Mouse (Mus musculus) heart, postnatal 0 days (tissue): ENCODE measurements at regions not wholly inside any gene's neighbourhood (a gene's known extent, or its start where the extent isn't known, plus 50 kb on each side); places are given as distances from the start of the nearest gene placed in this dataset.
"Not testable (repeated sequence)": the region's sequence is repeated elsewhere in the genome, so short reads cannot be mapped to it uniquely, and the experiment has no call there.

Experiments
- ATAC-seq: fragments of 200-750 bp; cut with Nextera tagmentation; 2 replicates; pipeline ENCODE4 v1.8.0; 2017; ENCODE audit warnings: low read depth, moderate number of reproducible peaks, moderate library complexity; ENCODE audit not compliant: insufficient read depth
- DNase-seq: peaks from one replicate; pipeline ENCODE4 v3.0.0-alpha.2; 2016; ENCODE audit warnings: low spot score
- H3K27ac ChIP-seq: fragments of 300-500 bp; sonication (generic); 2 replicates; pipeline ENCODE4 v1.5.1; 2014; ENCODE audit warnings: low read depth, mild to moderate bottlenecking
- H3K27me3 ChIP-seq: fragments of 300-500 bp; sonication (generic); 2 replicates; pipeline ENCODE4 v1.6.1; 2014; ENCODE audit warnings: low read length, mixed read lengths; ENCODE audit not compliant: control insufficient read depth, insufficient read depth
- H3K36me3 ChIP-seq: fragments of 300-500 bp; sonication (generic); replicated peaks from 2 replicates; pipeline ENCODE4 v1.6.1; 2014; ENCODE audit warnings: low read length, mixed read lengths; ENCODE audit not compliant: control insufficient read depth, insufficient read depth
- H3K4me1 ChIP-seq: fragments of 300-500 bp; sonication (generic); 2 replicates; pipeline ENCODE4 v1.6.1; 2014; ENCODE audit warnings: antibody characterized with exemption; ENCODE audit not compliant: control insufficient read depth, insufficient read depth
- H3K4me2 ChIP-seq: fragments of 300-500 bp; sonication (generic); 2 replicates; pipeline ENCODE4 v1.6.1; 2014; ENCODE audit warnings: low read depth, mild to moderate bottlenecking, low read length, moderate library complexity
- H3K4me3 ChIP-seq: fragments of 300-500 bp; sonication (generic); 2 replicates; pipeline ENCODE4 v1.5.1; 2014; ENCODE audit warnings: low read depth, low read length
- H3K9ac ChIP-seq: fragments of 300-500 bp; sonication (generic); replicated peaks from 2 replicates; pipeline ENCODE4 v1.6.1; 2014; ENCODE audit warnings: low read depth, low read length, mixed read lengths
- H3K9me3 ChIP-seq: fragments of 300-500 bp; sonication (generic); replicated peaks from 2 replicates; pipeline ENCODE4 v1.6.1; 2016; ENCODE audit warnings: low read length; ENCODE audit not compliant: control insufficient read depth
- CTCF ChIP-seq: IDR thresholded peaks from 2 replicates; pipeline ENCODE4 v1.5.1; 2016; ENCODE audit warnings: antibody characterized with exemption, control low read depth, low read depth
- EP300 ChIP-seq: IDR thresholded peaks from 2 replicates; pipeline ENCODE4 v1.6.1; 2016; ENCODE audit warnings: antibody characterized with exemption, low read depth
- WGBS: fragments of 180-500 bp; shearing (Covaris S2); extraction: QIAGEN DNeasy Blood & Tissue Kit; methylation state at CpG from one replicate; pipeline ENCODE4 v1.1.7; 2014; 5-methylcytosine and 5-hydroxymethylcytosine counted together

DNA sequence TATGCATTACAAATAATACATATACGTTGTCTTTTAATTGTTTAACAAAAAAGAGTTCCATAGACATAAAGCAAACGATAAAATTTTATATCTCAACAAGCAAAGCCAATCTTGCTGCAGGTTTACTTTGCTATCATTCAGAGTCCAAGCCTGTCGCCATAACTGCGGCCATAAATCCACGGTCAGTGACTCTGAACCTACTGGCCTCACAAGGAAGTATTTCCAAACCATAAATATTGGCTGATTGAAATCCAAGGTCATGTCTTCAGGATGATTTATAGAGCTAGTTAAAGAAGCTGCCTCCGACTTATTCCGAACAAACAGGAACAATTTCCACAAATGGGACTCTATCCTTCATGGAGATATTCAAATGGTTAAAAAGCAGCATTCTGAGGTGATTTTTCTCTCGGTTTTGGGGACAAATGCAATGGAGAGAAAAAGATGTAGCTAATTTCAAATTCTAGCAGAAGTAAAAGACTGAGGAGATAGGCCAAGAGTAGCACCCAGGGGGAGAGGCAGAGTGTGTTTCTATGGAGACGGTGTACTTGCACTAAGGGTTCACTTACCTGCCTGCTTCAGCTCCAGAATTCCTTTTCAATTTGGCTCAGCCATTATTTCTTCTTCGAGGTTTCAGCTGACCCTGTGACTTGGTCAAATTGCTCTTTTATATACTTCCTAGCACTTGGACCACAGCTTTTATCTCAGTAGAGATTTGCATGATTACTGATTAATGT lies 274.9 kb upstream of the Foxg1 start:
- WGBS: 64% methylated on average over 10 of the region's 10 CpGs
- Histone ChIP-seq H3K9ac (no peak overlapping the region), H3K36me3 (no peaks in the 10 kb centered on the region), H3K4me1 (no peaks in the 10 kb centered on the region), H3K4me2 (no peak overlapping the region), H3K9me3 (no peaks in the 10 kb centered on the region), H3K27ac (no peak overlapping the region), H3K27me3 (no peaks in the 10 kb centered on the region), H3K4me3 (no peak overlapping the region)
- TF ChIP-seq CTCF (no peak), EP300 (no peak)
- no peak for ATAC-seq
- DNase-seq: no peak

DNA sequence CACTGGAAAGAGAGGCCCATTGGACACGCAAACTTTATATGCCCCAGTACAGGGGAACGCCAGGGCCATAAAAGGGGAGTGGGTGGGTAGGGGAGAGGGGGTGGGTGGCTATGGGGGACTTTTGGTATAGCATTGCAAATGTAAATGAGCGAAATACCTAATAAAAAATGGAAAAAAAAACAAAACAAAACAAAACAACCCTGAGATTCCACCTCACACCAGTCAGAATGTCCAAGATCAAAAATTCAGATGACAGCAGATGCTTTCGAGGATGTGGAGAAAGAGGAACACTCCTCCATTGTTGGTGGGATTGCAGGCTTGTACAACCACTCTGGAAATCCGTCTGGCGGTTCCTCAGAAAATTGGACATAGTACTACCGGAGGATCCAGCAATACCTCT lies 251.4 kb upstream of the Foxg1 start:
- not testable (repeated sequence) for H3K4me2 ChIP-seq, H3K27me3 ChIP-seq, H3K4me3 ChIP-seq, H3K9ac ChIP-seq, DNase-seq, H3K9me3 ChIP-seq, H3K36me3 ChIP-seq, ATAC-seq, H3K27ac ChIP-seq, H3K4me1 ChIP-seq
- WGBS: 32% methylated on average over 2 of the region's 7 CpGs

DNA sequence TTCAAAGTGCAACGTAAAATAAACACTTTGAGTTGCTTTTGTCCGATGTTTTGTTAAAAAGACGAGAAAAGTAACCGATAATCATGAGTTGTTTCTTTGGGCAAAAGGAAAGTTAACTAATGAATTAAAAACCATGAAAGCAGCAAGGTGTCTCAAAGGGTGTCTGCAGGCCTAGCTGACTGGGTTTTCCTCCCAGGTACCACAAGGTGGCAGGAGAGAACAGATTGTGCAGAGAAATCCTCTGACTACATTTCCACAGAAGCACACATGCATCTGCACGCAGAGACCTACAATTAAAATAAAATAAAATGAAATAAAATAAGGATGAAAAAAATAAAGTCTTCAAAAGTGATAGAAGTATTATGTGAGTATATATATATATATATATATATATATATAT lies 212.4 kb upstream of the Foxg1 start:
- H3K36me3 ChIP-seq: no peaks in the 10 kb centered on the region

DNA sequence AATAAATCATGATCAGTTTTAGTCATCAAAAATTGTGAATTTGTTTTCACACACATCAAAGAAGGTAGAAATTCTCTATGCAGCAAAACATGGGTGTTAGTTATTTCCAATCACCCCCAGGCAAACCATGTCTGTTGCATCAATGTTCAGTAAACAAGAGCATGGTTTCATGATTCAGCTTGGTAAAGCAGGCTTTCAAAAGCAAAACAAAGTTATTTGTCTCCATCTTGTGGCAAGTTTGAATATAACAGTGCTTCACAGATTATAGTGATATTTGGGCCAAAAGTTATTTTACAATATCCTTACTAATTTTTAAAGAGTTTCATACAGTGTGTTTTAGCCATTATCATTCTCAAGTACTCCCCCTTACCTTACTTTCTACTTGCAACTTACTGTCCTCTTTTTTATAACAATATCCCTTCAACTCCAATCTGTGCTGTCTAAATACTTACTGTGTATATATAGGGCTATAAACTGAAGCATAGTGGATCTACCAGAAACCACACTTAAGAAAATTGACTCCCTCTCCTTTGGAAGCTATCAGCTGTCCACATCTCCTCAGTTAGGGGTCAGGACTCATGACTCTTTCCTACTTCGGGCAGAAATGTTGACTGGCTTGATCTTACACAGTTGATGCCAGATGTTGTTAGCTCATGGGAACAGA lies 211.3 kb upstream of the Foxg1 start:
- no peak overlapping the region for H3K9ac ChIP-seq
- H3K9me3 ChIP-seq: no peaks in the 10 kb centered on the region
- DNase-seq (no peak), ATAC-seq (no peak)
- H3K36me3 ChIP-seq: no peaks in the 10 kb centered on the region
- H3K27me3 ChIP-seq: no peaks in the 10 kb centered on the region
- TF ChIP-seq CTCF (peak; percentile 31), EP300 (no peak)
- WGBS: 40% methylated on average over 1 of the region's 1 CpGs
- no peaks in the 10 kb centered on the region for H3K4me1 ChIP-seq
- H3K27ac ChIP-seq: no peak overlapping the region
- H3K4me2 ChIP-seq: no peak overlapping the region
- H3K4me3 ChIP-seq: no peak overlapping the region

More for the DNA sequence above, 212.4 kb upstream of the Foxg1 start:
- DNase-seq (no peak), ATAC-seq (no peak)
- Histone ChIP-seq H3K27me3 (no peaks in the 10 kb centered on the region), H3K4me1 (no peaks in the 10 kb centered on the region), H3K9ac (no peak overlapping the region), H3K4me3 (no peak overlapping the region), H3K4me2 (no peak overlapping the region), H3K9me3 (no peaks in the 10 kb centered on the region), H3K27ac (no peak overlapping the region)
- TF ChIP-seq CTCF (peak; percentile 46), EP300 (no peak)
- 39% methylated on average over 5 of the region's 5 CpGs for WGBS

DNA sequence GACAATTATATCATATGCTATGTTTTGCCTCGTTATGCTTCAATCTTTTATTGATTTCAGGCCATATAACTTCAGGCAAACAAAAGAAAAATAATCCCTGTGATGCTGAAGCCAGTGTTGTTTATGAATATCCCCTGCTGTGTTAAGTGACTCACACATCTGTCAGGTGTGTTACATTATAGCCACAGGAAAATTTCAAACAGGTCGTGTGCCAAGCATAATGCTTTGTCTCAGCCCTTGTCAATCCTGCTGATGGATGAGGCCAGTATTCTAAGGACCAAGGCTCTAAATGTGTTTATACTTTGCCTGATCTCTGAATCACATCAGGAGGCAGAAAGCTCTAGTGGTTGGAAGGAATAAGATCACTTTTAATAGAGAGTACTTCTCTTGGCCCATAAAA lies 191.1 kb upstream of the Foxg1 start:
- H3K27ac ChIP-seq: no peak overlapping the region
- ATAC-seq: no peak
- no peaks in the 10 kb centered on the region for H3K36me3 ChIP-seq
- H3K9me3 ChIP-seq: no peaks in the 10 kb centered on the region
- H3K4me2 ChIP-seq: no peak overlapping the region
- H3K4me1 ChIP-seq: no peaks in the 10 kb centered on the region
- DNase-seq: no peak
- TF ChIP-seq CTCF (no peak), EP300 (no peak)
- no peak overlapping the region for H3K9ac ChIP-seq
- no peaks in the 10 kb centered on the region for H3K27me3 ChIP-seq
- H3K4me3 ChIP-seq: no peak overlapping the region
- 33% methylated on average over 2 of the region's 2 CpGs for WGBS
